Mouse (Mus musculus): ENCODE results near the gene Ror2.

Ror2 gene

DNA sequence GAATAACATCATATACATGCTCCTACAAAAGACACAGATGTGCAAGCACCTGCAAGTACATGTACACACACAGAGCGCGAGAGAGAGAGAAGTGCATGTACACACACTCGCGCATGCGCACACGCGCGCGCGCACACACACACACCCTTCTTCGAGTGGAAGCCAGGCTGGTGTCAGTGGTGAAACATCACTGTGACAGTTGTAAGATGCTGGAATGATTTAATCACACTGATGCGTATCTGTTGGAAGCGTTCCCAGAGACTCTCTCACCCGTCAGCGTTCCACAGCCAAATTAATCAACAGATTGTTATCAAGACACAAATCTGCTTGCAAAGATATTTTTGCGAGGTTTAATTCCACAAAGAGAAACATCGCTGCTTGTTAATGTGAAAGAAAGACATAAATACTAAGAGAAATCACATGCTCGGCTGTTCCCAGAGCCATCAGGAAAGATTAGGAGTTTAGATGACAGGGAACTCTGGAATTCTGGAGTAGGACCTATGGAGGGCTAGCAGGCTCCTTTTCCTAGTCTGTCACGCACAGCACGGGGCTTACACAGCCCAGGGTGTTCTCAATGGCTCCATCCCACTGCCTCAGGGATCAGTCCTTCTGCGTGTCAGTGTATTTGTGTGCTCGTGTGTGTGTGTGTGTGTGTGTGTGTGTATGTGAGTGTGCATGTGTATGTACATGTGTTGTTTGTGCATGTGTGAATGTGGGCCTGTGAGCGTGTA lies 199.2 kb downstream of the Ror2 start:
- no peak for ATAC-seq (ENCODE audit: insufficient number of reproducible peaks, low FRiP score, low TSS enrichment)

DNA sequence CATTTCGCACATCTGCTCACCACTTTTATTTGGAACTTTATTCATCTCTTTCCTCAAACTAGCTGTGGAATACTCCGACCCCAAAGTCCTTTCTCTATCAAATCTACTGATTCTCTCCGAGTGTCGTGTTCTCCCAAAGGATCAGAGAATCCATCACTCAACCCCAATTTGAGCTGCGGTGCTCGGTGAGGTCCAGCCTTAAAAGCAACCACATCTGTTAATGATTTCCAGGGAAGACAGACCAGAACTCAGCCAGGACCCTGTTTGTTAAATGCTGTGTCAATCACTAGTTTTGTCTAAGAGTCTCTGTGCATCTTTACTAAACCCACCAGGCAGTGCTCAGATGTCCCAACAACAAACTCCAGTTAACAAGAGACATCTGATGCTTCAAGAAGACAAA lies 204.1 kb downstream of the Ror2 start:
- no peak for ATAC-seq (ENCODE audit: insufficient number of reproducible peaks, low FRiP score, low TSS enrichment)

DNA sequence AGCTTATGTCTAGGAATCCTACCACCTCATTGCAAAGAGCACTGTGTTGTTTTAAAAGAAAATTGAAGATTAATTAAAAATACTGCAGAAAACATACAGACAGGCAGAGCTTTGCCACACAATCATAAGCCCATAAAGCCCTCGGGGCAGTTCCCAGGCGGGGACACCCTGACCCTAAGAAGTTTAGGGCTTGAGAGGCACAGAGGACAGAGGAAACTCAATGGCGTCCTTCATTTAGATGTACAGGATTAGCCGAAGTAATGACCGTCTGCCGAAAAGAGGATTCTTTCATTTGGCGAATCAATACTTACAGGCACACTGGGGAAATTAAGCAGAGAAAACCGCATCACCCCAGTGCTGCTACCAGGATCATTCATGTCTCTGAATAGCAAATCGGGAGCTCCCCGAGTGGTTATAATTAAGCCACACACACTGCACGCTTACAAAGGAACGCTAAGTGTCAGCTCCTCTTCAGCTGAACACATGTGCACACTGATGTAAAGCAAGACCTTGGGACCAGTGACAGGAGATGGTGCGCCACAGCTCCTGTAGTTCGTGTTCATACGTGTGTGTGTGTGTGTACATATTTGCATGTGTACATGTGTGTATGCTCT lies 208.1 kb downstream of the Ror2 start:
- ATAC-seq (ENCODE audit: insufficient number of reproducible peaks, low FRiP score, low TSS enrichment) = no peak

DNA sequence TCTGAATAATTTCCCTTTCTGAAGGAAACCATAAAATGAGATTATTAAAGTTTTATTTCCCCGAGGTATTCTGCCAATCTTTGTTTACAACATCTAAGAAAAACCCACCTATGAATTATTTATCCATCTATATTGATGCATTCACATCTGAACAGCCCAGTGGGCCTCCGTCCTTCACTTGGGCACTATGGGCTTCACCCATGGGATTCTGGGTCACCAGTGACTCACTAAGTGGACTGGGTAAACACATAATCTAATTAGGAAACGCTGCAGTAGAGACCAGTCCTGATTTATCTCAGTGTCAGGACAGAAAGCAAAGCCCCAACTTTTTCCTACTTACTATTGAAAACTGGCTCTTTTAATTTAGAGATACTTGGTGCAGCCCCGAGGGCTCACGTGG lies 210.9 kb downstream of the Ror2 start:
- no peak for ATAC-seq (ENCODE audit: insufficient number of reproducible peaks, low FRiP score, low TSS enrichment)

DNA sequence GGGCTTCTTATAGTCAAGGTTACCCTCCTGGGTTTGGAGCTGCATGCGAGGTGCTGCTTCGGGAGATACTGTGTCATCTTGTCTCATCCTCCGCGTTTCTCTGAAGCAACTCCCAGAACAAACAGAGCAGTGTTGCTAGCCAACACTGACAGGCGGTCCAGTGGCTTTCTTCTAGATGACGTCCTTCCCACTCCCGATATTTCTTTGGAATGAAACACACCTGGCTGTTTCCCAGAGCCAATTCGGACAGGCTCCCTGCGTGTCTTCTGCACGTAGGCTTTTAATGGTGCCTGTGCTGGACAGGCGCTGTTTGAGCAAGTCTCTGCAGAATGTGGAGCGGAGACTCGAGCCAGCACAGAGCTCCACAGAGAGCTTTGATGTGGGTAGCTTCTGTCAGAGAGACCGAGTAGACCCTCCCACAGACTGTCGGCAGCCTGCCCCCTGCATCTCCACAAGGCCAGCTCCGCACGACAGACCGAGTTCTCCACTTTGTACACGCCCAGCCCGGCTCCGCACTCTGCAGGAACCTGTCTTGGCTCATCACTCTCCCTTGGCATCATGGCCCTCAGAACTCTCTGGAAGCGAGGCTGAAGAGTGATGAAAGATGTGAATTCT lies 216.7 kb downstream of the Ror2 start:
- ATAC-seq (ENCODE audit: insufficient number of reproducible peaks, low FRiP score, low TSS enrichment) = no peak

DNA sequence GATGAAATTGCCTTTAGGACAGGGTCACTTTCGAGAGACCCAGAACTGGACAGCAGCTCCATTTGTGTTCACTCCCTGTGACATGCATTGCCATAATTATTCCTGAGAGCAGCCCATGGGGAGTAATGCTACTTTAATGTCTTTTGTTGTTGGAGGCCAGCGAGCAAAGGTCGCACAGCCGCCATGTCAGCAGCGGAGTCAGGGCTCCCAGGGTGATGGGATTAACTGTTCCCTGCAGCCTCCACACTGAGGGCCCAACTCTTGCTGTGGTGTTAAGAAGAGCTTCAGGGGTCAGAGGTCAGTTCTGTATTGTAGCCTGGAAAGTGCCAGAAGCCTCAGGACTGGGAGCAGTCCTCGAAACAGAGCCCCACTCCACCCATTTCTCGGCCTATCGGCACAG lies 217.5 kb downstream of the Ror2 start:
- no peak for ATAC-seq (ENCODE audit: insufficient number of reproducible peaks, low FRiP score, low TSS enrichment)

DNA sequence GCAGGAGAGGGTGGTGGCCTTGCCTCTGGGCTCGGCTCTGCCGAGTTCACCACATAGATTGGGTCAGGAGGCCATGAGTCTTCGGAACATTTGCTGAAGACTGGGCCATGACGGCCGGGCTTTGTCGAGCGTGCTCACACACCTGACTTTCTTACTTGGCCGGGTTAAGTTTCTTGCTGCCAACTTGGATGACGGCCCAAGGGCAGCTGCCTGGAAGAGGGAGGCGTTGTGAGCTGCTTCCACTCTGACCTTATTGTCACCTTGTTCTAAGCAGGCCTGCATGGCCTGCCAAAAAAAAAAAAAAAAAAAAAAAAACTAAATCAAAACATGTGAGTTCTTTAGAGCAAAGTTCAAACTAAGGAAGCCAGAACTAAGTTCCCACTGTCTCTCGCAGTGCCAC lies 218.0 kb downstream of the Ror2 start:
- no peak for ATAC-seq (ENCODE audit: insufficient number of reproducible peaks, low FRiP score, low TSS enrichment)

DNA sequence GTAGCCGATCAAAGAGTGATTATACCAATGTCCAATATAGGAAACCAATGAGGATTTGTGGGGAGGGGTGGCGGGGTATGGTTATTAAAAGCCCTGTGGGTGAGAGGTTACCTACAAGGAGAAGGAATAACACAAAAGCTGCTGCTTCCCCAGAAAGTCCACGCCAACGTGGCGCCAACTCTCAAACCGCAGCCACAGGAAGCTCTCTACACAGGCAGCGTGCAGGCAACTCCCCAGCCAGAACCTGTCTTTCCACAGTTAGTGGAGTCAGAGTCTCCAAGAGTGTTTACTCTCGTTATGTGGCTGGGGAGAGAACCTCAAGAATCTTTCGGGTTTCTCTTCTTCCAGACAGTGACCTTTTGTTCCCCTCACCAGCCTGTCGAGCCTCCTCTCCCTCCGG lies 220.8 kb downstream of the Ror2 start:
- ATAC-seq (ENCODE audit: insufficient number of reproducible peaks, low FRiP score, low TSS enrichment) = no peak

DNA sequence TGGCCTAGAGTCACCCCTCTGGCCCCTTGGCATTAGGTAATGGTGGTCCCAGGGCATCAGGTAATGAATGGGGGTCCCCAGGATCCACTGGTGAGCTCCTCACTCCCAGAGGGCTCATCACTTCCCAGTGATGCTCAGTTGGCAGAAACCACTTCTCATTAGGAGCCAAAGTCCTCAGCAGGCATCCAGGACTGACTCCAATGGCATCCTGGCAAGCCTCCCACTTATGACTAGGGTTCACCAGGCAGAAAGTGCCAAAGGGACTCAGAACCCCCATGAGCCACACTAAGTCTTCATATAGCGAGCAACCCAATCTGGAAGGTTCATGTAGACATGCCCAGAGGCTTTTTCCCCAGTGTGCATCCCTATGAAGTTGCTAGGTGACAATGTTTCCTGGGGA lies 221.2 kb downstream of the Ror2 start:
- no peak for ATAC-seq (ENCODE audit: insufficient number of reproducible peaks, low FRiP score, low TSS enrichment)
